In the genomic region with DNA sequence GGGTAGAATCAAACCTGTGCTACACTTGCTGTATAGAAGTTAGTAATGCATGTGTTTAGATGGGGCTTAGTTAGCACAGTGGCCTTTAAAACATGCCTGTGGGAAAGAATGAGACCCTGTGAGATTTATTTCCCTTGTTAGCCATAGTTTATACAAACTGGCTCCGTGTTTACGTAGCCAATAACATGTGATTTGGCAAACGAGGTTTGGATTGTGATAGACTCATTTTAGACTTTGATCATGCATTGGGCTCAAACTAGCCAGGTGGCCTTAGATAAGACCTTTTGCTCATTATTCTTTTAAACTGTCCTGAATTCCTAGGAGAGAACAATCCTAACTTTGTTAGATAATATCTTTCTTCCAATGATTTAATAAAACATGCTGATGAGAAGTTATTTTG, we compare ENCODE assay signal across 24 mouse cellular contexts.
"Had no signal": no experiment of that assay in that cellular context is flagged by ENCODE, and none has a peak within 500 bp of the region (broad histone marks: within the 10 kb centered on the region; RNA-seq: fewer than 3 reads in every experiment).

No protein-coding gene starts in this region.

- DNase-seq: forebrain, postnatal 0 days; gastrocnemius, postnatal 14 days; gastrocnemius, postnatal 36 days; heart, adult 11 months; heart, postnatal 10 days; heart, postnatal 4 days; kidney, adult 18-20 months; kidney, adult 8-10 months; kidney, postnatal 10 days; kidney, postnatal 25 days; kidney, postnatal 4 days had no signal

- H3K36me3 ChIP-seq: heart, embryonic 10.5 days; heart, embryonic 12.5 days; hindbrain, embryonic 10.5 days; hindbrain, embryonic 12.5 days; intestine, embryonic 15.5 days; limb, embryonic 10.5 days; limb, embryonic 12.5 days had no signal

- H3K27ac ChIP-seq: heart, embryonic 10.5 days; hindbrain, embryonic 10.5 days; hindbrain, embryonic 12.5 days; hindbrain, embryonic 14.5 days; intestine, embryonic 15.5 days; layer of hippocampus, adult 2 months; left cerebral cortex, adult 2 months; limb, embryonic 10.5 days; limb, embryonic 12.5 days had no signal

- H3K9me3 ChIP-seq: heart, embryonic 10.5 days; heart, embryonic 12.5 days; hindbrain, embryonic 10.5 days; hindbrain, embryonic 12.5 days; intestine, embryonic 15.5 days; limb, embryonic 10.5 days; limb, embryonic 12.5 days had no signal

- H3K4me3 ChIP-seq: heart, embryonic 10.5 days; heart, embryonic 12.5 days; hindbrain, embryonic 10.5 days; hindbrain, embryonic 12.5 days; intestine, embryonic 15.5 days; layer of hippocampus, adult 2 months; left cerebral cortex, adult 2 months; limb, embryonic 10.5 days; limb, embryonic 12.5 days had no signal

- H3K9ac ChIP-seq: forebrain, postnatal 0 days; heart, embryonic 12.5 days; hindbrain, embryonic 12.5 days; hindbrain, embryonic 14.5 days; intestine, embryonic 15.5 days; limb, embryonic 12.5 days had no signal

- H3K27me3 ChIP-seq: heart, embryonic 12.5 days; hindbrain, embryonic 12.5 days; intestine, embryonic 15.5 days; limb, embryonic 12.5 days had no signal

- H3K4me2 ChIP-seq: heart, embryonic 12.5 days; hindbrain, embryonic 12.5 days; hindbrain, embryonic 14.5 days; intestine, embryonic 15.5 days; limb, embryonic 12.5 days had no signal

- H3K4me1 ChIP-seq: heart, embryonic 10.5 days; heart, embryonic 12.5 days; hindbrain, embryonic 10.5 days; hindbrain, embryonic 12.5 days; intestine, embryonic 15.5 days; limb, embryonic 10.5 days; limb, embryonic 12.5 days had no signal

- ATAC-seq: forebrain, postnatal 0 days; hindbrain, embryonic 16.5 days; inflammation-experienced regulatory T-cells, adult 6 months; intestine, embryonic 15.5 days; intestine, postnatal 0 days had no signal
